Mouse (Mus musculus) left cerebral cortex, adult 2 months (tissue): Measurements from ENCODE around the gene Nos1ap. TPM values are rescaled to one million over a fixed set of nuclear protein-coding genes. Genes with fewer than 3 reads are reported as not detected.
A peak's percentile ranks its signal among the peaks of the same experiment; 100 is the strongest.

Experiments used
- DNase-seq, 2 experiments: peaks; one replicate each; pipeline ENCODE4 v3.0.0; 2021 to 2022; ENCODE audit warnings: low spot score in 2 of 2, mixed read lengths in 1 of 2; ENCODE audit errors: extremely low spot score in 1 of 2
- H3K27ac ChIP-seq: fragments of 200-600 bp; 2 replicates; pipeline ENCODE4 v1.8.1; 2022
- H3K4me3 ChIP-seq: fragments of 200-600 bp; 2 replicates; pipeline ENCODE4 v1.8.1; 2022
- CTCF ChIP-seq: fragments of 200-600 bp; IDR thresholded peaks from 2 replicates; pipeline ENCODE4 v1.8.1; 2022; ENCODE audit warnings: antibody characterized with exemption, mild to moderate bottlenecking, moderate library complexity
- intact Hi-C: fragments of 180-260 bp; cut with DNase I; formaldehyde crosslinking; loops from one replicate; pipeline ENCODE4 v1.15.1; 2025
- total RNA-seq, 2 experiments: library from RNA; stranded (reverse); gene quantifications; 2 replicates each; pipeline ENCODE4 v1.2.3; 2021

Gene Nos1ap
- total RNA-seq, 2 experiments from 2014 or later, result 197 to 233 TPM

- H3K27ac ChIP-seq, result no peak overlapping the region
- intact Hi-C loops, result no loop called here
- TF ChIP-seq CTCF, result no peak
- DNase-seq, result no peak
- no peak overlapping the region for H3K4me3 ChIP-seq
Observed at GRCm38 (mm10) chr1:170416967-170417366, 172.7 kb downstream of the Nos1ap start.

GRCm38 (mm10) chr1:170416206-170416605 lies 173.5 kb downstream of the Nos1ap start:
- H3K4me3 ChIP-seq, result no peak overlapping the region
- TF ChIP-seq CTCF, result no peak
- H3K27ac ChIP-seq, result no peak overlapping the region
- intact Hi-C loops, result no loop called here
- no peak for DNase-seq

- intact Hi-C loops, result no loop called here
- no peak for TF ChIP-seq CTCF
- DNase-seq, result no peak
Observed at GRCm38 (mm10) chr1:170415395-170415794, 174.3 kb downstream of the Nos1ap start.

GRCm38 (mm10) chr1:170410402-170411191 lies 179.1 kb downstream of the Nos1ap start:
- peak overlapping the region; percentile 69 for H3K27ac ChIP-seq
- no peak for DNase-seq
- H3K4me3 ChIP-seq, result no peak overlapping the region
- no peak for TF ChIP-seq CTCF
- intact Hi-C loops, result no loop called here

More at GRCm38 (mm10) chr1:170415395-170415794, 174.3 kb downstream of the Nos1ap start:
- Histone ChIP-seq H3K4me3 (no peak overlapping the region), H3K27ac (no peak overlapping the region)

- TF ChIP-seq CTCF, result no peak
- H3K4me3 ChIP-seq, result no peak overlapping the region
- no peak for DNase-seq
- intact Hi-C loops, result loop anchor here (5.0 kb wide), 2 partner anchors 98 to 178 kb away; partner anchors contain the start of gene Nos1ap
- peak overlapping the region; percentile 75 for H3K27ac ChIP-seq
Observed at GRCm38 (mm10) chr1:170409091-170409490, 180.6 kb downstream of the Nos1ap start.

DNA sequence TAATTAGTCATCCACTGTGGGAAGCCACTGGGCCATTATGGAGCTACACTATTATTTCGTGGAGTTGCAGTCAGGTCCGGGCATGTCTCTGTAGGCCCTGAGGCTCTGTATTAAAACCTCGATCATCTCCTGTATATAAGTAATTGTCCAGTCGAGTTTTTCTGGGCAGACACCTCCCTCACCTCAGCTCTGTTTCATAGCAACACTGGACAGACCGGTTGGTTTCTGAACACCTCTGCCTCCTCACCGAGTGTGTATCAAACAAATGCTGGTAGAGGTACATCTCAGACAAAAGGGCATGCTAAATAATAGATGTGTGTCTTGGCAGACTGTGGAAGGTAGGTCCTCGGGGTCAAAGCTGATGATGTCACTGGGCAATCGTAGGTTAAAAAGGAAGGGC lies 182.7 kb downstream of the Nos1ap start:
- no peak for DNase-seq
- intact Hi-C loops, result loop anchor here (5.0 kb wide), 2 partner anchors 100 to 180 kb away; partner anchors contain the start of gene Nos1ap
- no peak for TF ChIP-seq CTCF
- Histone ChIP-seq H3K4me3 (no peak overlapping the region), H3K27ac (peak overlapping the region; percentile 75; the same call in 1 of the 2 replicates)

DNA sequence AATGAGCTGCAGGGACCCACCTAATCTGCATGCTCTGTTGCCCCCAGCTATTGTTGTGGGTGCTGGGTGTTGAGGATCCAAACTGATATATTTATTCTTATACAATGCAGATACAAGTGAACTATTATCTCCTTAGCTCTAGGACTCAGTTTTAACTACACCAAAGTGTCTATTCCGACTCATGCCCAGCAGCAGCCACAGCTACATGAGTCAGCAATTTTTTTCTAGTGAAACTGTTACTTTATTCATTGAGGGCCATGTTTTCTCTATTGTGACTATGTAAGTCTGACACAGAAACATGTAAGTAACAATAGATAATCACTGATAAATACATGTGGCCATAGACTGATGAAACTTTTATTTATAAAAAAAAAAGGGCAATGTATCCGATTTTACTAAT lies 184.5 kb downstream of the Nos1ap start:
- Histone ChIP-seq H3K4me3 (no peak overlapping the region), H3K27ac (peak overlapping the region; percentile 0; the same call in 1 of the 2 replicates)
- intact Hi-C loops, result loop anchor here (5.0 kb wide), 2 partner anchors 102 to 182 kb away; partner anchors contain the start of gene Nos1ap
- TF ChIP-seq CTCF, result no peak
- no peak for DNase-seq

DNA sequence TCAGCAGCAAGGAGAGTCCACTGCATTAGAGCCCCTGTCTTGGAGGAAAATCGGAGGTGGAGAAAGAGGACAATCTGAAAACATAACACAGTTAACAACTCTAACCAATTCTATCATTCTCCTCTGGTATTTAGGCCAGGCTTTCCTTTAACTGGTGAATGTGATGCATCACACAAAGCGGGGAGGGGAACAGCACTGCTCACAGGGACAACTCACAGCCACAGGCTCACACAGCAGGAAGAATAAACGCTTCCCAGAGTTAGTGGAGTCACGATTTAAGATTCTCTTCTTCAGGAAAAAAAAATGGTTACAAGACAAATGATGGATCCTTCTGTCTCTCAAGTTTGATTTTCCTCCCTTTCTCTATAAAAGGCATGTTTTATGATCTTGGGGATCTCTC lies 187.0 kb downstream of the Nos1ap start:
- intact Hi-C loops, result loop anchor here (5.0 kb wide), 1 partner anchor 105 kb away; no protein-coding TSS in a partner anchor
- no peak for DNase-seq
- peak overlapping the region; percentile 86 for H3K27ac ChIP-seq
- TF ChIP-seq CTCF, result no peak
- H3K4me3 ChIP-seq, result no peak overlapping the region

DNA sequence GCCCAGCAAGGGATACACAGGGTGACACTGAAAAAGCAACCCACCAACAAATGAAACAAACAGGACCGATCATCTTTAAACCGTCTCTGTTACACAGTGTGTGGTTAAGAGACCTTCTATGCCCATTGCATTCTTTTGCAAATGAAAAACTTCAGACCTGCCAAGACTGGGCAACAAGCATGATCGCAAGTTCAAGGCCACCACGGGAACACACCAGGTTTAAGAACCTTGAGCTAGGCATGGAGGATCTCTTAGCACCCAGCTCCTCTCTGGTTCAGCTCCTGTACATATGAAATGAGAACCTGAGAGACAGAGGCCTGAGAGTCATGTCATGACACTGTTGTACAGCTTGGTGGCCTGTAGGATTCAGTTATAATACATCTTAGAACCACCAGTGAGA lies 190.8 kb downstream of the Nos1ap start:
- Histone ChIP-seq H3K27ac (no peak overlapping the region; the same call in 1 of the 2 replicates), H3K4me3 (no peak overlapping the region)
- intact Hi-C loops, result no loop called here

DNA sequence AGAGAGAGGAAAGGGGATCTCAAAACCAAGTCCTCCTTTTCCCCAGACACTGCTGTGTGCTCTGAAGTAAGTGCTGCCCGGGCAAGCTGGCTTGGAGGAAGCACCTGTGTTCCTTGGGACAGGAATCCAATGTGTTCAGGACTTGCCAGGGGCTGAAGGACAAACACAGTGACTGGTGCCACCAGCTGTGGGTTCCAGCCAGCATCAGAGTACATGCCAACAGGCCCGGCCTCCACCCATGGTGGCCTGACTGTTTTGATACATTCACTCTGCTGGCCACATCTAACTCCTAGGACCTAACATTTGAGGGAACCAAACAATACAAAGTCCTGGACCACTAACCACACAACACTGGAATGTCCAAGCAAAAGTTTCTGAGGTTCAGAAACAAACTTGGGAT lies 194.6 kb downstream of the Nos1ap start:
- Histone ChIP-seq H3K27ac (no peak overlapping the region), H3K4me3 (no peak overlapping the region)
- no peak for TF ChIP-seq CTCF
- DNase-seq, result no peak
- intact Hi-C loops, result no loop called here

More for the DNA sequence above, 190.8 kb downstream of the Nos1ap start:
- no peak for DNase-seq
- no peak for TF ChIP-seq CTCF

DNA sequence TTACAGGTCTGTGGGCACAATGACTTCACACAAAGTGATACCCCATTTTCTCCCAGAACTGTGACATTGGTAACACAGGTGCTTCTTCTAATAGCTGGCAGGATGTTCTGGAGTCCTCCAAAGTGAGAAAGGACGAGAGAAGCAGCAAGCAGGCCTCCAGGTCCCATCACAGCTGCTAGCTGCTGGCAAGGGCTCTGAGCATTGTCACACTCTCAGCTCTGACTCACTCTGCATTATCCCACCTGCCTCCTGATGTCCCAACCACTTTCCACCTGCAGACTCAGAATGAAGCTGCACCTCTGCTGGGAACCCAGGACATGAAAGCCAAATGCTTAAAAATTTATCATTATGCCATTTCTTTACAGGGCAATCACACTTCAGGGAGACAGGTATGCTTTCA lies 195.0 kb downstream of the Nos1ap start:
- no peak for TF ChIP-seq CTCF
- DNase-seq, result no peak
- Histone ChIP-seq H3K4me3 (no peak overlapping the region), H3K27ac (no peak overlapping the region)
- intact Hi-C loops, result no loop called here

DNA sequence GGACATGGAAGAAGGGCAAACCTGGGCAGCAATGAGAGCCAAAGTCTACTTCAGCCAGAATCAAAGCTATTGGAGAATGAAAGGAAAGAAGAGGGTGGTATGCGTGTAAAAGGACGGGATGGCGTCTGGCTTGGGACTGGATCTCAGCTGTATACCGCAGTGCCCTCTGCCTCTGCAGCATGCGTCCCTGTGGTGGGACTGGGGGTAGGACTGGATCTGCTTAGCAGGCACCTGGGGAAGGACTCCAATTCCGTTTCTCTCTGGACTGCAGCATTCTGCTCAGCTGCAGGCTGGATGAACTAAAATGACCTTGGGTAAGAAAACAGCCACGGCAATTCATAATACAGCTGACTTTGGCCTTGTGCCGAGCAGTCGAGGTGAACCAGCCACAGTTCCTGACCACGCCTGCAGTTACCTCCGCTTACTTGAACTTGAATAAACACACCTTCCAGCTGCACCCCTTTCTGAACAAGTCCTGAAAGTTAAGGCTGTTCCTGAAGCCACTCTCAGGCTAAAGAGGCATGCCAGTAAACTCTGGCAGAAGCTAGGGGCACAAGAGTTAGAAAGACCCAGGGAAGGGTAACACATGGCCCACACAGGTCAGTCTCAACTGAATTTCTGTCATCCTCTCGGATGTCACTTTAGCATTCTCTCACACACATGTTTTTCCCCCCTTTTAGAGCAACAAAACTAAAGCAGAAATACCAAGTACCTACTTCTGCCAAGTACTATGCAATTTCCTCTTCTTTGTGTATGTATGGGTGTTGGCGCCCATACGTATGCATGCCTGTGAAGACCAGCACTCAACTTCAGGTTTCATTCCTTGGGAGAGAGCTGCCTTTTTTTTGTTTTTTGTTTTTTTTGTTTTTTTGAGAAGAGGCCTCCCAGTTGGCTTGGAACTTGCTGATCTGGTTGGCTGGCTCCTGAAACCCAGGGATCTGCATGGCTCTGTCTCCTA lies 196.6 kb downstream of the Nos1ap start:
- no peak for TF ChIP-seq CTCF
- DNase-seq, result no peak
- no peak overlapping the region for H3K4me3 ChIP-seq
- peak overlapping the region; percentile 16; the same call in 1 of the 2 replicates for H3K27ac ChIP-seq
- intact Hi-C loops, result no loop called here
